Mouse (Mus musculus): Measurements from ENCODE around the gene Elmod3.

DNA sequence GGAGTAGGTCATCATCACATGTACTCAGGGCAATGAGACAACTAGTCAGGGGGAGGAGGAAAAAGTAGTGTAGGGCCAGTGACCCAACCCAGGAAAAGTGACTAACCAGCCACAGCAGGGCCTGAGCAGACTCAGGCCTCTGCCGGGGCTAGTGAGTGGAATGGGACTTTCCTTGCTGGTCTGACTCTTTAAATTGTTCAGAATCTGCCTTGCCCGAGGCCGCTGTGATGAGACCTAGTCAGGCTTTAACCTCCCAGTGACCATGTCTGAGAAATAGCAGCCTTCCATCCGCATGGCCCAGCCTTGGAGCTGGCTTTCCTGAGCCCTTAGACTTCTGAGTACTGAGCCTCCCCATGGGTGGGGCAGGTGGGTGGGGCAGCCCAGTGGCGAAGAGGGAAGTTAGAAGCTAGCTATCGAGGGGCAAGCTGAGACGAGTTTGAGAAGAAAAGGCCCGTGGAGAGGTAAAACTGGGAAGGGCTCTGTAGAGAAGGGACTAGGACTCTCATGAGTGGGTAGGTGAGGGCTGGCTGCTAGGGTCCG is 49.1 kb downstream of the Elmod3 start:
- TF ChIP-seq POLR2A (IDR thresholded peaks at IDR 0.05; ENCODE audit: low read depth, low read length) (peak; percentile 74), MYC (IDR thresholded peaks at IDR 0.05; ENCODE audit: low read depth, low read length) (no peak), EP300 (IDR thresholded peaks at IDR 0.05; ENCODE audit: low read length) (no peak), CTCF (conservative IDR thresholded peaks at IDR 0.05 in 1 of 2, IDR thresholded peaks at IDR 0.05 in 1 of 2; ENCODE audit: low read depth in 2 of 2, low read length in 2 of 2) (no peak), JUN (IDR thresholded peaks at IDR 0.05; ENCODE audit: insufficient read depth, low read depth, low read length) (no peak), ZNF384 (IDR thresholded peaks at IDR 0.05; ENCODE audit: low read depth, low read length) (no peak), USF1 (IDR thresholded peaks at IDR 0.05; ENCODE audit: low read depth, low read length) (no peak), KAT2A (IDR thresholded peaks at IDR 0.05; ENCODE audit: insufficient replicate concordance, low read length) (no peak), E2F4 (IDR thresholded peaks at IDR 0.05; ENCODE audit: insufficient replicate concordance, low read depth, low read length) (no peak), ELF1 (IDR thresholded peaks at IDR 0.05; ENCODE audit: low read depth, low read length) (peak; percentile 47), IRF4 (IDR thresholded peaks at IDR 0.05; ENCODE audit: low read depth, low read length) (no peak)
